Mouse (Mus musculus) layer of hippocampus, postnatal 25 days (tissue): ENCODE data around the gene Sgcd. TPM values are rescaled to one million over a fixed set of nuclear protein-coding genes. Genes with fewer than 3 reads are reported as not detected.
A peak's percentile ranks its signal among the peaks of the same experiment; 100 is the strongest.

ENCODE experiments used
- DNase-seq, 2 experiments: peaks; one replicate each; pipeline ENCODE4 v3.0.0; 2022; ENCODE audit warnings: mixed read lengths in 2 of 2, low spot score in 1 of 2; ENCODE audit errors: extremely low spot score in 1 of 2
- total RNA-seq, 2 experiments: library from RNA; stranded (reverse); gene quantifications; 2 replicates each; pipeline ENCODE4 v1.2.3; 2021

The Sgcd gene
- 10 to 100 TPM in 1 of 2 experiments, 1 to 10 TPM in 1; 9.0 to 12.6 TPM for total RNA-seq

- peak; percentile 50 to 55 for DNase-seq
Observed at GRCm38 (mm10) chr11:47988697-47989533, at the start of gene Sgcd. Sgcd (minus strand) TSS chr11:47988969.

- DNase-seq: no peak
Observed at GRCm38 (mm10) chr11:48038051-48038450, 49.3 kb upstream of the Sgcd start.

- no peak for DNase-seq
Observed at GRCm38 (mm10) chr11:48012836-48013235, 24.1 kb upstream of the Sgcd start.

DNA sequence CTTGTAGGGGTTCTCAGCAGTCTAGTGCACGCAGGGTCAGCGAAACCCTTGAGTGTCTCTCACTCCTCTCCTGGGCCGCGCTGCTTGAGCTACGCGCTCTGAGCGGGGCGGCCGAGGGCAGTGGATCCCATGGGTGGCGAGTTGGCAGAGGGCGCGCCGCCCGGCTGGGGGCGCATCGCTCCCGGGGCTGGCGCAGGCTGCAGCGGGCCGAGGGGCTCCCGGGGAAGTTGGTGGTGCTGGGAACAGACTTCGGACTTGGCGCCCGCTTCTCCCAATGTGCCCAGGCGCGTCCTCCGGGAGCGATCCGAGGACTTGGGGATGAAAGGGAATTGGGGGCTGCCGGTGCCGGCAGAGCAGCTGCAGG lies 454 bp downstream of the Sgcd start:
- DNase-seq: no peak

DNA sequence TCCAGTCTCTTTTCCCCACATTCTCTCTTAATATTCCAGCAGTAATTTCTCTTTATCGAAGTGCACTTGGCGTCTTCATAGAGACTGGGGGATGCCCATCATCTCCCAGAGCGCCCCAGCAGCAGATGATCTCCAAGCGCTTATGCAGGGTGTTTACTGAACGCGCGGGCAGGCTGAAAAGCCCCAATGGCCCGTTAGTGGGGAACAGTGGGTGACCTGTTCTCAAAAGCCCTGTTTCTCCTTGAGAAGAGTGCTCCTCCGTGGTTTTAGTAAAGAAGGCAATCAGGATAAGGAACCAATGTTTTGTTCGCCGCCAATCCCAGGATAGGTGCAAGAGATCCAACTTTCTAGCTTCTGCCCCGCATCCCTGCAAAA lies 889 bp downstream of the Sgcd start:
- no peak for DNase-seq

- DNase-seq: peak; percentile 5 to 8
Observed at GRCm38 (mm10) chr11:47987251-47987892, 1.4 kb downstream of the Sgcd start.

GRCm38 (mm10) chr11:47982152-47982551 lies 6.6 kb downstream of the Sgcd start:
- no peak for DNase-seq

DNA sequence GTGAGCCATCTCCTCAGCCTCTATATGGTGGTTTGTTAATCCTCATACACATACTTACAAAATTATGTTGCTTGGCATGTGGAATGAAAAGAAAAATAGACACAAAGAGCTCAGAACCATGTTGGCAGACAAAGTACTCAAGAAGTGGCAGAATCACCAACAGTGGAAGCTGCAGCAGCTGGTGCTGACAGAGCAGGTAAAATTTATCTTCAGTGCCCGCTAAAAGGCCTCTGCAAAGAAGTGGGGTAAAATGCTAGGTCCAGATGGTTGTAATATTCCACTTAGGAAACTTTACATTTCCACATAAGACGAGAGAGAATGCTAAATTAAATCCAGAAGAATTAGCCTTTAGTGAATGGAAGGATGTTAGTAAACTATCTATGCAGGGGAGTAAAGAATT lies 7.7 kb downstream of the Sgcd start:
- no peak for DNase-seq

- no peak for DNase-seq
Observed at GRCm38 (mm10) chr11:47953291-47953690, 35.5 kb downstream of the Sgcd start.

DNA sequence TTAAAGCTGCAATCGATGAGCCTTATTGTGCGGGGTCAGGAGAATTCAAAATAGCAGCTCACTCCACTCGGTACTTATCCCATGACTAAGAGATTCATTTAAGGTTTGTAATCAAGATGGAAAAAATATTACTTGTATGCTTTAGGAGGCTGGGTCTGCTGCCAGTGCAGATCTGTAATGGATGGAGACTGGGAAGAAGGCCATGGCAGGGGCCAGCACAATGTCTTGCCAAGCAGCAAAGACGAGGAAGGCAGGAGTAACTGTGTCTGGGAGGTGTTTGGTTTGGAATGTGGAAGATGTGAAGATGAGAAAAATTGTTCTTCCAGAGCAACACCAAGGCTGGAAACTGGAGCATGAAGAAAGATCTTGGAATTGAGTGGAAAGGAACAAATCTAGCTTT lies 36.4 kb downstream of the Sgcd start:
- DNase-seq: no peak

DNA sequence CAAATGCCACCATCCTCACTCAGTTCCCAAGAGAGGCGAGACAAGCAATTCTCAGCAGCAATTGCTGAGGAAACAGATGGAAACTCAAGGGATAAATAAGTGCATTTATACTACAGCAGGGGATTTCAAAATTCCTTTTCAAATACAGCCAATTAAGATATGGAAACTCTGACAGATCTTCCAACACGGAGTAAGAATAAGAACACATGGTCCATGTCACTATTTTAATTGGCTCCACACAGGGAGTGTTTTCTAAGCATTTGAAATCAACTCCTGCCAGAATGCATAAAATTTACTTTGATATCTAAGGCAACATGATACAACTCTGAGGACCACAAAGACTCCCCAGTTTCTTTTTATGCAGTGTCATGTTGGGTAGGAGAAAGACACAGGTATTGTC lies 49.0 kb downstream of the Sgcd start:
- DNase-seq: no peak

- no peak for DNase-seq
Observed at GRCm38 (mm10) chr11:47917616-47918015, 71.2 kb downstream of the Sgcd start.

DNA sequence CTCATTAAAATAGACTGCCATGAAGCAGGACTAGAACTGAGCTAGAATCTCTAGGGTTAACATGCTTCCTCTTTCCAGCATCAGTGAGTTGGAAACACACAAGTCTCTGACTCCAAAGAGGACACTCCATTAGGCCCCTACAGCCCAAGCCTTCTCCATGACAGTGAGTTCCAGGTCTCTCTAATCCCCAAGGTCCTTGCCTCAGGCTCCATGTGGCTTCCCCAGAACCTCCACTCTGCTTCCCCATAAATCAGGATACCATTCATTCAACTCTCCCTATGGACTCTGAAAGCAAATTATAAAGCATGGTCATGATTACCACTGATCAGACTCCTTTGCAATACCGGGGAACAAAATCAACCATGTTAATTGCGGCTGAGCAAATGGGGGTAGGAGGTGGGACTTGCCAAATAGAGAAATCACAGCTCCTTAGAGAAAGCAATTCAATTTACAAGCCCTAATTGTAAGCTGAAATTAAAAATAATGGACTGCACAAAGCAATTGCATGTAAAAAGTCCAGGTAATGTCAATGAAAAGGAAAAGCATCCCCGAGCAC lies 97.1 kb downstream of the Sgcd start:
- no peak for DNase-seq

DNA sequence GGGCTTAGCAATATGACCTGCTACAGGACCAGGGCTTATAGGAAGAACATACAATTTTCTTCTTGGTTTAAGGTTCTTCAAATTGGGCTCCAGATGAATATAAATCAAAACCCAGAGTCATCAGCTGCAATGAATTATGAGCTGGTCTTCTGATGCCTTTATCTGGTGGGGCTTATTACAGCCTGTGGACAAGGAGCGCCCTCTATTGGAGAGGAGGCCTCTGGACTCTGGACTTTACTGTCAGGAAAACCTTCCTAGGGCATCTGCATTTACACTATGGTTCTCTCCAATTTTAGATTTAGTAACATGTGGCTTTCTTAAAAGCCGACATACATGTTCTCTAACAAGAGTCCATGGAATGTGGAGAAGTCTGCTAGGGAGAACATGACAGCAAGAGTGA lies 98.5 kb downstream of the Sgcd start:
- DNase-seq: peak; percentile 12 to 29

DNA sequence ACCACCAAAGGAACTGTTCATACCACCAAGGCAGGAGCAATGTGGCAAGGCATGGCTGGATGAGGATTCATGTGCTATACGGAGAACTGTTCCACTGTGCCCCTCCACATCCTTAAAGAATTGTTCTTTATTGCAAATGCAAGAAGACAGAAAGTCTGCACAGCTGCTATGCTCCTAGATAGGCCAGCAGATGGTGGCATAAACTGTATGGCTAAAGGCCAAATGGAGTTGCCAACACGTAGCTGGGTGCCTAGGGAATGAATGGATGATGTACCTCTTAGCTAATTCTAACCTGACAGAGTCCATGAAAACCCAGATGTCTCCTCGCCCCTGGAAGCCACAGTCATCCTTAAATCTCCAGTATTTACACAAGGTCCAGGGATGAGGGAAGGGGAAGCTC lies 103.5 kb downstream of the Sgcd start:
- peak in 1 of 2 experiments; percentile 12 for DNase-seq

DNA sequence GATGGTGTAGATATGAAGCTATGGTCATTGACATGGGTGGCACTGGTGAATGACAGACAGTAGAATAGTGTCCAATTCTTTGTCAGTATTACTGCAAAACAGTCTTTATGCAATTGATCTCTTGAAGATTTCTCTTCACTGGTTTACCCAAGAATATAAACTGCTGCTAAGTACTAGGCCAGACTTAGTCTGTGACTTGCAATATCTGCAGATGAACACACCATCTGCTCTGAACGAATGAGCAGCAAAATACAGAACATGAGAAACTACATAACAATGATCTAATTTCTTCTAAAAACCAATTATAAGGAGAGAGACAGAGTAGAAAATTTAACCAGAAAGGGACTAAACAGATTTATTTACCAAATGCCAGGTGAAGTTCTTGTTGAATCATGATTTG lies 105.2 kb downstream of the Sgcd start:
- no peak for DNase-seq

GRCm38 (mm10) chr11:47876633-47877170 lies 112.1 kb downstream of the Sgcd start:
- no peak for DNase-seq

GRCm38 (mm10) chr11:47845894-47846293 lies 142.9 kb downstream of the Sgcd start:
- no peak for DNase-seq

DNA sequence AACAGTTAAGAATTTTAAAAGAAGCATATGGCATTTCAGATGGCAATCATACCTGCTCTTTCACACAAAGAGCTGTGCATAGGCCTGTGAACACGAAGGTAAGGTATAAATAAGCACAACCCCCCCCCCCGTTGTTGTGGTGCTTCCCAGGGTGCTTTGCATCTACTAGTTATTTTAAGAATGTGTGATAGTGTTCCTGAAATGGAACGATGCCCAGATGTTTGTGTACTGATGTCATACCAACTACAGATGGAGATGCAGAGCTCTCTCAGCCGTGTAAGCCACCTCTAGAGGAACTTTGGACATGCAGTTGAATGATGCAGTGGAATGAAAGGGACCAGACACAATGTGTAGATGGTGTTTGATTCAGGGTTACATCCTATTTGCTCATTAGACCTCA lies 155.5 kb downstream of the Sgcd start:
- DNase-seq: no peak

GRCm38 (mm10) chr11:47810307-47810706 lies 178.5 kb downstream of the Sgcd start:
- no peak for DNase-seq

DNA sequence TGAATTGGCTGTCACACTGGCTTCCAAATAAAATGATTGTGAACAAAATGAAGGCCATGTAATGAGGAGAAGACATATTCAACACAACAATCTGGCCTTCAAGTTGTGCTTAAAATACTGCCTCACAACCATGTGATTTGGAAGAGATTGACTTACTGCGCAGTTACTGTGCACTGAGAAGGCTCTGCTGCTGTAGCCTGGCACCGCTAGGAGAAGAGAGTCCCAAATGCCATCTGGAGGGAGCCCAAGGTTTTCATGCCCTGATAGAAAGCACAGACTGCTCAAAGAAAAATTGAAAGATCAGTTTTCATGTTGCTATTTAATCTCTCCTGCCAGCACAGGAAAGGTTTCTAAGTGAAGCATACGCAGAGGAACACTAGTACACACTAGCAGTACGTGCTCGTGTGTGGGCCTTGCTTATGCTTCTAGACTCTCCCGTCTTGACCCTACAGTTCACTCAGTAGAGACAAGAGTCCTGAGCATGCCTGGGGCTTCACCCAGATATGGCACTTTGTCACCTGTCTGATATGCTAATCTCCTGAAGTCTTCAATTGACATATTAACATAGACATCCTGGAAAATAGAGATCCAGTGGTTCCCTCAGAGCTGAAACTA lies 184.6 kb downstream of the Sgcd start:
- DNase-seq: peak in 1 of 2 experiments; percentile 4
